Mouse (Mus musculus) CH12.LX (cell line): Measurements from ENCODE around the gene Rtf2. TPM values are rescaled to one million over a fixed set of nuclear protein-coding genes. Genes with fewer than 3 reads are reported as not detected.

Experiments
- DNase-seq: peaks from one replicate; pipeline ENCODE4 v3.0.0-alpha.2; 2013; ENCODE audit errors: extremely low read depth
- H3K27ac ChIP-seq: 2 replicates; pipeline ENCODE4 v1.5.1; 2012; ENCODE audit warnings: low read depth, mild to moderate bottlenecking, control low read depth, moderate library complexity; ENCODE audit not compliant: insufficient read depth
- H3K27me3 ChIP-seq: replicated peaks from 2 replicates; pipeline ENCODE3; 2012; ENCODE audit warnings: inconsistent platforms
- H3K36me3 ChIP-seq, 2 experiments: replicated peaks in 1 of 2; 2 replicates each; pipeline versions ENCODE3 to v1.6.1; 2012; ENCODE audit warnings: inconsistent platforms in 1 of 2, low read length in 1 of 2, mild to moderate bottlenecking in 1 of 2, mixed read lengths in 1 of 2, moderate library complexity in 1 of 2; ENCODE audit not compliant: control insufficient read depth in 1 of 2, insufficient read depth in 1 of 2
- H3K4me1 ChIP-seq, 2 experiments: 2 replicates each; pipeline ENCODE4 v1.6.1; 2012; ENCODE audit warnings: inconsistent platforms in 1 of 2, moderate library complexity in 1 of 2; ENCODE audit not compliant: insufficient read depth in 2 of 2, control insufficient read depth in 1 of 2
- H3K4me2 ChIP-seq: 2 replicates; pipeline ENCODE4 v1.6.1; 2012; ENCODE audit warnings: low read depth, mild to moderate bottlenecking, control low read depth; ENCODE audit not compliant: poor library complexity, insufficient read depth, severe bottlenecking
- H3K4me3 ChIP-seq, 3 experiments: fragments of 150-350 bp in 1 of 3; sonication (generic) in 1 of 3; replicated peaks in 1 of 3; 2 replicates each; pipeline versions ENCODE3 to v1.5.1; 2011 to 2012; ENCODE audit warnings: low read depth in 2 of 3, low read length in 2 of 3, mild to moderate bottlenecking in 2 of 3, moderate library complexity in 2 of 3, control low read depth in 1 of 3, improper control_type of control experiment in 1 of 3, inconsistent platforms in 1 of 3, mixed read lengths in 1 of 3; ENCODE audit not compliant: poor library complexity in 1 of 3
- H3K79me2 ChIP-seq: replicated peaks from 2 replicates; pipeline ENCODE4 v1.6.1; 2012; ENCODE audit warnings: mild to moderate bottlenecking, moderate library complexity; ENCODE audit not compliant: control insufficient read depth, poor library complexity, insufficient read depth, severe bottlenecking; ENCODE audit errors: extremely low read depth
- H3K9ac ChIP-seq: 2 replicates; pipeline ENCODE4 v1.6.1; 2012; ENCODE audit warnings: low read depth, mild to moderate bottlenecking, control low read depth, moderate library complexity; ENCODE audit not compliant: insufficient read depth
- H3K9me3 ChIP-seq: replicated peaks from 2 replicates; pipeline ENCODE3; 2012; ENCODE audit warnings: low read length, inconsistent platforms, mixed read lengths
- BHLHE40 ChIP-seq: IDR thresholded peaks from 2 replicates; pipeline ENCODE4 v1.6.1; 2011; ENCODE audit warnings: mild to moderate bottlenecking, low read depth, low read length, improper control_type of control experiment
- CHD1 ChIP-seq: IDR thresholded peaks from 2 replicates; pipeline ENCODE4 v1.6.1; 2012; ENCODE audit warnings: low read depth, low read length, improper control_type of control experiment, inconsistent platforms
- CTCF ChIP-seq, 2 experiments: IDR thresholded peaks in 1 of 2; conservative IDR thresholded peaks in 1 of 2; 2 replicates each; pipeline ENCODE4 v1.5.1; 2011 to 2012; ENCODE audit warnings: low read depth in 2 of 2, low read length in 2 of 2, improper control_type of control experiment in 1 of 2, inconsistent platforms in 1 of 2, mild to moderate bottlenecking in 1 of 2, moderate library complexity in 1 of 2
- E2F4 ChIP-seq: IDR thresholded peaks from 2 replicates; pipeline ENCODE4 v1.6.1; 2011; ENCODE audit warnings: low read depth, low read length, improper control_type of control experiment; ENCODE audit not compliant: insufficient replicate concordance
- EP300 ChIP-seq: IDR thresholded peaks from 2 replicates; pipeline ENCODE4 v1.6.1; 2011; ENCODE audit warnings: low read length, improper control_type of control experiment
- ETS1 ChIP-seq: conservative IDR thresholded peaks from 2 replicates; pipeline ENCODE4 v1.6.1; 2012; ENCODE audit warnings: low read depth, mild to moderate bottlenecking, inconsistent platforms, low read length, improper control_type of control experiment, moderate library complexity
- GABPA ChIP-seq: IDR thresholded peaks from 2 replicates; pipeline ENCODE4 v1.6.1; 2012; ENCODE audit warnings: low read depth, low read length, improper control_type of control experiment, inconsistent platforms; ENCODE audit not compliant: insufficient replicate concordance
- HCFC1 ChIP-seq: IDR thresholded peaks from 2 replicates; pipeline ENCODE4 v1.6.1; 2012; ENCODE audit warnings: low read depth, mild to moderate bottlenecking, inconsistent platforms, low read length, improper control_type of control experiment
- IRF4 ChIP-seq: IDR thresholded peaks from 2 replicates; pipeline ENCODE4 v1.6.1; 2014; ENCODE audit warnings: low read depth, mild to moderate bottlenecking, inconsistent platforms, low read length, improper control_type of control experiment
- JUN ChIP-seq: IDR thresholded peaks from 2 replicates; pipeline ENCODE4 v1.6.1; 2011; ENCODE audit warnings: low read depth, mild to moderate bottlenecking, low read length, improper control_type of control experiment, moderate library complexity; ENCODE audit not compliant: insufficient read depth
- MAFK ChIP-seq: IDR thresholded peaks from 2 replicates; pipeline ENCODE4 v1.6.1; 2011; ENCODE audit warnings: low read length, improper control_type of control experiment; ENCODE audit not compliant: insufficient replicate concordance
- MEF2A ChIP-seq: IDR thresholded peaks from 2 replicates; pipeline ENCODE4 v1.6.1; 2014; ENCODE audit warnings: low read depth, mild to moderate bottlenecking, inconsistent platforms, low read length, improper control_type of control experiment, borderline replicate concordance
- NRF1 ChIP-seq: IDR thresholded peaks from 2 replicates; pipeline ENCODE4 v1.6.1; 2014; ENCODE audit warnings: low read depth, mild to moderate bottlenecking, inconsistent platforms, low read length, improper control_type of control experiment, moderate library complexity
- PAX5 ChIP-seq: IDR thresholded peaks from 2 replicates; pipeline ENCODE4 v1.6.1; 2012; ENCODE audit warnings: low read length, inconsistent platforms, mixed read lengths
- POLR2AphosphoS2 ChIP-seq: IDR thresholded peaks from 2 replicates; pipeline ENCODE4 v1.6.1; 2011; ENCODE audit warnings: low read depth, low read length, improper control_type of control experiment
- UBTF ChIP-seq: IDR thresholded peaks from 2 replicates; pipeline ENCODE4 v1.6.1; 2012; ENCODE audit warnings: low read depth, mild to moderate bottlenecking, inconsistent platforms, low read length, improper control_type of control experiment, moderate library complexity
- USF1 ChIP-seq: IDR thresholded peaks from 2 replicates; pipeline ENCODE4 v1.6.1; 2014; ENCODE audit warnings: low read depth, mild to moderate bottlenecking, inconsistent platforms, low read length, improper control_type of control experiment
- USF2 ChIP-seq: conservative IDR thresholded peaks from 2 replicates; pipeline ENCODE4 v1.6.1; 2011; ENCODE audit warnings: low read depth, low read length, improper control_type of control experiment
- ZC3H11A ChIP-seq: IDR thresholded peaks from 2 replicates; pipeline ENCODE4 v1.6.1; 2012; ENCODE audit warnings: low read depth, mild to moderate bottlenecking, inconsistent platforms, low read length, improper control_type of control experiment
- ZKSCAN1 ChIP-seq: IDR thresholded peaks from 2 replicates; pipeline ENCODE4 v1.6.1; 2012; ENCODE audit warnings: low read depth, inconsistent platforms, low read length, improper control_type of control experiment, borderline replicate concordance
- ZMIZ1 ChIP-seq: IDR thresholded peaks from 2 replicates; pipeline ENCODE4 v1.6.1; 2012; ENCODE audit warnings: low read depth, mild to moderate bottlenecking, inconsistent platforms, low read length, improper control_type of control experiment
- ZNF384 ChIP-seq: IDR thresholded peaks from 2 replicates; pipeline ENCODE4 v1.6.1; 2012; ENCODE audit warnings: low read depth, low read length, improper control_type of control experiment, inconsistent platforms
- dilution Hi-C: fragments of 300-500 bp; cut with MboI; formaldehyde crosslinking; loops from 2 replicates; pipeline ENCODE4 v1.14.3; 2020; ENCODE audit warnings: low sequenced_read_pairs; ENCODE audit not compliant: extremely low pct_unique_long_range_greater_than_20kb, extremely low pct_ligation_motif_present
- in situ Hi-C: fragments of 300-500 bp; cut with MboI; formaldehyde crosslinking; loops from 3 replicates; pipeline ENCODE4 v1.14.3; 2019; ENCODE audit warnings: low sequenced_read_pairs, low pct_ligation_motif_present, low pct_unique_long_range_greater_than_20kb, mixed read lengths
- polyA plus RNA-seq: library from polyadenylated mRNA; unstranded; fragments of >175 nt; gene quantifications from 2 replicates; pipeline ENCODE4 v1.2.1, GENCODE M21; 2012; ENCODE audit warnings: low read depth; ENCODE audit not compliant: insufficient read length
- total RNA-seq, 2 experiments: library from RNA; depleted of rRNA; stranded (reverse); fragments of 300-350 nt in 1 of 2; fragments of >200 nt in 1 of 2; gene quantifications; 2 replicates each; pipeline ENCODE4 v1.2.3; 2012 to 2014

Gene Rtf2
- total and polyA plus RNA-seq, 3 experiments: 60.3 to 72.9 (median 61.4) TPM

- TF ChIP-seq JUN: no peak
- no peak for TF ChIP-seq NRF1
- TF ChIP-seq ZC3H11A: no peak
- no peak for TF ChIP-seq CTCF (conservative IDR thresholded peaks at IDR 0.05 in 1 of 2, IDR thresholded peaks at IDR 0.05 in 1 of 2; ENCODE audit: low read depth in 2 of 2, low read length in 2 of 2)
- no peak for TF ChIP-seq USF2
- TF ChIP-seq UBTF: no peak
- no peak for TF ChIP-seq POLR2AphosphoS2
Observed at GRCm38 (mm10) chr2:172412454-172412853, 27.9 kb upstream of the Rtf2 start (continued).

- H3K27me3 ChIP-seq: no peaks in the 10 kb centered on the region
- no peak for TF ChIP-seq USF1
- TF ChIP-seq IRF4: no peak
- TF ChIP-seq E2F4: no peak
- no peak for TF ChIP-seq ZMIZ1
- TF ChIP-seq CHD1: no peak
- no peak for TF ChIP-seq ZKSCAN1
- TF ChIP-seq HCFC1: no peak
- TF ChIP-seq PAX5: no peak
- no peak for TF ChIP-seq USF2
- no peak for TF ChIP-seq BHLHE40
- no peak for TF ChIP-seq MEF2A
- TF ChIP-seq GABPA: no peak
- TF ChIP-seq ETS1: no peak
- TF ChIP-seq ZNF384: no peak
- TF ChIP-seq EP300: no peak
- TF ChIP-seq MAFK: no peak
- no peak for TF ChIP-seq NRF1
- TF ChIP-seq, all 38 proteins: peak for 0
- in situ Hi-C loops: no loop called here
- Histone ChIP-seq H3K4me1 (peaks cover 23 to 79% of the 10 kb centered on the region in 2 experiments), H3K9me3 (no peaks in the 10 kb centered on the region), H3K4me2 (peak overlapping the region; percentile 78), H3K4me3 (no peak overlapping the region), H3K27ac (peak overlapping the region; percentile 78), H3K9ac (peak overlapping the region; percentile 18), H3K36me3 (peaks cover 0 to 7% of the 10 kb centered on the region in 2 experiments), H3K79me2 (no peaks in the 10 kb centered on the region)
- no peak for DNase-seq
- dilution Hi-C loops: no loop called here
Observed at GRCm38 (mm10) chr2:172413273-172413672, 27.1 kb upstream of the Rtf2 start.
